Mouse (Mus musculus) layer of hippocampus, postnatal 36 days (tissue): ENCODE results near the gene Col2a1. TPM values are rescaled to one million over a fixed set of nuclear protein-coding genes. Genes with fewer than 3 reads are reported as not detected.

Source experiments
- DNase-seq, 2 experiments: peaks; one replicate each; pipeline ENCODE4 v3.0.0; 2022
- total RNA-seq, 2 experiments: library from RNA; stranded (reverse); gene quantifications; 2 replicates each; pipeline ENCODE4 v1.2.3; 2021

The Col2a1 gene
- total RNA-seq, 2 experiments from 2014 or later = 0.47 to 0.48 TPM

GRCm38 (mm10) chr15:97956416-97956815, 48.1 kb downstream of the Col2a1 start:
- no peak for DNase-seq

- DNase-seq = no peak
Measured at GRCm38 (mm10) chr15:97955742-97956141, 48.8 kb downstream of the Col2a1 start.

GRCm38 (mm10) chr15:97955286-97955685, 49.2 kb downstream of the Col2a1 start:
- no peak for DNase-seq

DNA sequence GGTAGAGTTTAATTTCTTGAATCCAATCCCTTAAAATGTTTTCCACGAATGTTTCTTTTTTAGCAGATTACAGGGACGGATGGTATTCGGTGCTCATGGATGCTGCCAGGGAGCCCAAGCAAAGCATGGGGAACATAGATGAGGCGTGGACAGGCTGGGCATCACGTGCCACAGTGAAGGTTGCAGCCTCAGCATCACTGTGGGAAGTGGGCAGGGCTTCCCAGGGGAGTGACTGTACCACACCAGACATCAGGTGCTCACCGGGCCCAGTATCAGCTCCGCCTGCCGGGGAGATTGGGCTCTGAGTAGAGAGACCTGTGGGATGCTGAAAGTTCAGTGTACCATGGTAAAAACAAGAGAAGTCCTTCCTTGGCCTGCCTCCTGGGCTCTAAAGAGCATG, 49.8 kb downstream of the Col2a1 start:
- no peak for DNase-seq

DNA sequence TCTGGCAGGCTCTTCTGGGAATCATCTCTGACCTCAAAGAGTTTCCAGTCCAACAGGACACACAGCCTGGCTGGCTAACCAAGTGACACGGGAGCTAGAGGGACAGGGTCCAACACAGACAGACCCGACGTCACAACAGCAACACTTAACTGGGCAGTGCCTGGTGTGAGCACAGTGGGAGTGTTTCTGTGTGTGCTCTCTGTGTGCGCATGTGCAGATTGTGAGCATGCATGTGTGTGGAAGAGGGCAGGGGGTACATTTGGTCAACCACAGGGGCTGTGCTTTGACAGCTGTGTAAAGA, 51.7 kb downstream of the Col2a1 start:
- DNase-seq = no peak

- peak; percentile 40 to 59 for DNase-seq
Measured at GRCm38 (mm10) chr15:97952137-97952888, 52.2 kb downstream of the Col2a1 start.

- no peak for DNase-seq
Measured at GRCm38 (mm10) chr15:97950240-97950639, 54.3 kb downstream of the Col2a1 start.

DNA sequence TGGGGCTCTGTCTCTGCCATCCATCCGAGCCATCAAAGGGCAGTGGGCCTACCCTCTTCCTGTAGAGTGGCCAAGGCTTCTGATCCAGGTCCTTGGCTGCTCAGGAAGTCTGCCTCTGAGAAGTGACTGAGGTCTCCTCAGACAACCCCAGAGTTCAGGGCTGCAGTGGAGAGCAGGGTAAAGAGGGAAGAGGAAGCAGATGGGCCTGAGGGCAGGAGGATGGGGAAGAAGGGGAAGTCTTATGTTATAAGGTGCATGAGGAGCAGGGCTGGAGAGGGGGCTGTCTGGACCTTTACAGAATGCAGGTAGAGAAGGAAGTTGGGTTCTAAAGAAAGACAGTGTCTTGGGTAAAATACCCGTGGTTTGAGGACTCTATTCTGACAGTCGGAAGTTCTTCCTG, 54.8 kb downstream of the Col2a1 start:
- no peak for DNase-seq

- no peak for DNase-seq
Measured at GRCm38 (mm10) chr15:97948720-97949119, 55.8 kb downstream of the Col2a1 start.

GRCm38 (mm10) chr15:97945656-97946315, 58.7 kb downstream of the Col2a1 start:
- no peak for DNase-seq

DNA sequence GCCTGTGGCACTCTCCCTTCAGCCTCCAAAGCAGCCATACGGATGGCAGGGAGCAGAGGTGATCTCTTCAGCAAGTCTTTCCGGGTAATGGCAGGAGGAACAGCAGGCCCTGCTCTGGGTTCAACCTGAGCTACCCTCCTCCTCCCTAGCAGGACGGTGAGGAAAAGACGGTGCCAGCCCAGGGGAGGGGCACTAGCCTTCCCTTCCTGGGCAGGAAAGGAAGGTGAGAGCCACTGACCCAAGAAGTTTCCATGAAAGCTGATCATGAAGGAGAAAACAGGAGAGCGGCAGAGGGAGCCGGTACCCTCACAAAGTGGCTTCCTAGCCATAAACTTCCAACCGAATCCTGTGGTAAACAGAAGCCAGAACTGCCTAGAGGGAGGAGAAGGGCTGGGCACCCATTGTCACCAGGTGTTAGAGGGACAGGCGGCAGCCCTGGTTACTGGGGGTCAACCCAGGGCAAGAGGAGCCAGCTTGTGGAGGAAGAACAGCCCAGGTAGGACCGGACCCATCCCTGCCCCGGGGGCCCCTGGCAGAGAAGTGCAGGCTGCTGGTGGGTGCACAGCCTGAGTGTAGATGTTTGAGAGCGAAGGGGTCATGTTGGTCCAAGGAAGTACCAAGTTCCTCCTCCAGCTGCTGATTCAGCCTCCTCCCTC, 59.4 kb downstream of the Col2a1 start:
- DNase-seq = no peak

GRCm38 (mm10) chr15:97943356-97943755, 61.1 kb downstream of the Col2a1 start:
- DNase-seq = no peak

GRCm38 (mm10) chr15:97942538-97942937, 62.0 kb downstream of the Col2a1 start:
- no peak for DNase-seq

DNA sequence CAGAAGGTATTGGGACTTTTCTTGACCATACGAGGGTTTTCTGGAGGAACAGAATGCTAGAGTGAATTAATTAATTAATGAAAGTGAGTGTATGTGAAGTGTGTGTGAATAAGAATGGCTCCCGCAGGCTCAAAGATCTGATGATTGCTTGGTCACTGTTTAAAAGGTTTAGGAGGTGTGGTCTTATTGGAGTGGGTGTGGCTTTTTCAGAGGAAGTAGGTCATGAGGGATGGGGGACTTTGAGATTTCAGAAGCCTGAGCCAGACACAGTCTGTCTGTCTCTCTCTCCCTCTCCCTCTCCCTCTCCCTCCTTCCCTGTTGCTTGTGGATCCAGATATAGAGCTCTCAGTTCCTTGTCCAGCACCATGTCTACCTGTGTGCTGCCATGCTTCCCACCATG, 63.2 kb downstream of the Col2a1 start:
- DNase-seq = no peak

DNA sequence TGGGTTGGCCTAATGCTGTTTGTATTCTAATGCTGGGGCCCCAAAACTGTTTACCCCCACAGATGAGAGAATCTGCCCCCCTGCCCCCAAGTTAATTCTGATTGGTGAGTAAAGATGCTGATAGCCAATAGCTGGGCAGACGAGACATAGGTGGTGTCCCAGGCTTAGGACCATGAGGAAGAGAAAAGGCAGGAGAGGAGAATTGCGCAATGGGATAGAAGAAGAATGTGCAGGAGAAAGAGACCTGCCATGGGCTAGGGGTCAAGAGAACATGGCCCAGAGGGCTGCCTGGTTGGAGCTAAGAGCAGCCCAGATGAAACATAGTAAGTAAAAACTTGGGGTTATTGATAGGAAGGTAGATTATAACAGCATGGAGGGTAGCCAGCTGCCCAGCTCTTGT, 64.4 kb downstream of the Col2a1 start:
- DNase-seq = no peak

GRCm38 (mm10) chr15:97938580-97938979, 65.9 kb downstream of the Col2a1 start:
- DNase-seq = no peak

DNA sequence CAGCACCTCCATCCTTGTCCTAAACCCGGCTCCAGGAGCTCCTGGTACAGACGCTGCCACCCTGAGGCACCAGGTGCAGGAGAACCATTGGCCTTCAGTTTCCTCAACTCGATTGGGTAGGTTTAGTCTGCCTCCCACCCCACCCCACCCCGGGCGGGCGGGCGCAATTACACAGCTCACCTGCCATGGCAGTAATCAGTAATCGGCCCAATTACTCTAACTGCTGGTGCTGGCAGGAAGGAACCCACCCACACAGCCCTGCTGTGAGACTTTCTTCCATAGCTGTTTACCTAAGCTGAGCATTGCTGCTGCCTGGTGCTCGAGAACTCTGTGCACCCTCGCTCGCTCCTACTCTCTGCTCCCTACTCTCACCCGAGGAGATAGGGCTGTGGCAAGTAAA, 72.1 kb downstream of the Col2a1 start:
- no peak for DNase-seq

- DNase-seq = no peak
Measured at GRCm38 (mm10) chr15:97929259-97929824, 75.2 kb downstream of the Col2a1 start.

DNA sequence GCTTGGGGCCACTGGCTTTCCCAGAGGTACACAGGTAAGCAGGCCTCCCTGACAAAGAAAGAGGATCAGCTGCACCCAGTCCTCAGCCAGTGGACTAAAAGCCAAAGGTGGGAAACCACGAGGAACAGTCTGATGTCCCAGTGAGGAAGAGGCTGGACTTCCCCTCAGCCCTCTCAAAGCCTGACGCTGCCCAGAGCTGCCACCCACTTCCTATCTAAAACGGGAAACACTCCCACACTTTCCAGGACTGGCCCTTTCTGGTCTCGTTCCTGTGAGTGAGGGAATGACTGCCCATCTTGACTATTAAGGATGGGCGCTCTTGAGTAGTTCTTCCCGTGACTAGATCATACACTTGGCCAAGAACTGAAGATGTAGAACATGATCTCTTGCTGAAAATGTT, 76.7 kb downstream of the Col2a1 start:
- DNase-seq = no peak

DNA sequence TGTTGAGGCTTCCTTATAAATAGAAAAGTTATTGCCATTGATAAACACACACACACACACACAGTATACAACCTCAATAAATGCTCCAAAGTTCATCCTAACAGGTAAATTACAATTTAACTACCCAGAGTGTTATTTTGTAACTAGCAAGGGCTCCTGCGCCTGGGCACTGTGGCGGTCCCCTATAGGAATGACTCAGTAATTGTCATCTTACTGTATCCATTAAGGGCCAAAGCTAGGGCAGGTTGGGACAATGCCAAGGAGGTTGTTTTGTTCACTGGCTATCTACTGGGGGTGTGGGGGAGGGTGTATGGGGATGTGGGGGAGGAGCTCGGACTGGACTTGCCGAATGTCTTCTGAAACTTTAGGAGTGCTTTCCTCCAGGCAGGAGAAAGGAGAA, 77.5 kb downstream of the Col2a1 start:
- DNase-seq = no peak
